Comparison of ENCODE assay signal across 19 mouse cellular contexts in genomic region chr15:102461430-102462075, GRCm38 (mm10). TPM values are rescaled to one million over a fixed set of nuclear protein-coding genes. Genes with fewer than 3 reads are reported as not detected.
DNase-seq lines count a peak whose midpoint lies in the region; ATAC-seq lines count a peak whose summit lies in the region.
"Had no signal": no experiment of that assay in that cellular context is flagged by ENCODE, and none has a peak within 500 bp of the region (broad histone marks: within the 10 kb centered on the region; RNA-seq: fewer than 3 reads in every experiment).

No protein-coding gene starts in this region.

- 0 out of 2 replicates have a peak overlapping the region, but pooled peaks have one; percentile 23 for H3K27ac ChIP-seq in limb, embryonic 12.5 days
- H3K27ac ChIP-seq in limb, embryonic 10.5 days = no peak overlapping the region
- no peak overlapping the region for H3K27ac ChIP-seq in intestine, embryonic 15.5 days
- no peak overlapping the region for H3K27ac ChIP-seq in stomach, embryonic 14.5 days (ENCODE audit: low read length)
- H3K27ac ChIP-seq: forebrain, embryonic 10.5 days; hindbrain, embryonic 15.5 days; kidney, postnatal 0 days; limb, embryonic 15.5 days had no signal

- peak overlapping the region; percentile 76 for H3K4me3 ChIP-seq in erythroblast, embryonic 14.5 days (replicated peaks)
- no peak overlapping the region for H3K4me3 ChIP-seq in limb, embryonic 12.5 days (replicated peaks)
- H3K4me3 ChIP-seq in limb, embryonic 10.5 days = no peak overlapping the region; the same call in 1 of the 2 replicates
- H3K4me3 ChIP-seq in intestine, embryonic 15.5 days (replicated peaks) = no peak overlapping the region
- no peak overlapping the region for H3K4me3 ChIP-seq in stomach, embryonic 14.5 days (ENCODE audit: low read depth, low read length)
- H3K4me3 ChIP-seq: hindbrain, embryonic 15.5 days; limb, embryonic 15.5 days had no signal

- no peaks in the 10 kb centered on the region for H3K27me3 ChIP-seq in erythroblast, embryonic 14.5 days (ENCODE audit: control insufficient read depth)
- H3K27me3 ChIP-seq in limb, embryonic 12.5 days = no peaks in the 10 kb centered on the region
- no peaks in the 10 kb centered on the region for H3K27me3 ChIP-seq in limb, embryonic 10.5 days (ENCODE audit: low read depth, poor library complexity, severe bottlenecking)
- H3K27me3 ChIP-seq in intestine, embryonic 15.5 days (replicated peaks) = no peaks in the 10 kb centered on the region
- H3K27me3 ChIP-seq in stomach, embryonic 14.5 days (ENCODE audit: control insufficient read depth, insufficient read depth, low read length) = no peaks in the 10 kb centered on the region
- H3K27me3 ChIP-seq: hindbrain, embryonic 15.5 days; limb, embryonic 15.5 days; Patski had no signal

- H3K4me1 ChIP-seq in erythroblast, embryonic 14.5 days (ENCODE audit: control insufficient read depth) = peaks cover 56% of the 10 kb centered on the region
- peaks cover 9% of the 10 kb centered on the region; the same call in 1 of the 2 replicates for H3K4me1 ChIP-seq in limb, embryonic 12.5 days (replicated peaks)
- H3K4me1 ChIP-seq in limb, embryonic 10.5 days = peaks cover 24% of the 10 kb centered on the region
- H3K4me1 ChIP-seq in intestine, embryonic 15.5 days (replicated peaks) = peaks cover 12% of the 10 kb centered on the region
- H3K4me1 ChIP-seq in stomach, embryonic 14.5 days (ENCODE audit: control insufficient read depth, insufficient read depth, low read length) = 0 out of 2 replicates have a peak, but pooled peaks cover 4% of the 10 kb centered on the region

- H3K36me3 ChIP-seq in erythroblast, embryonic 14.5 days (ENCODE audit: control insufficient read depth) = peaks cover 52% of the 10 kb centered on the region
- peaks cover 7% of the 10 kb centered on the region; the same call in 1 of the 2 replicates for H3K36me3 ChIP-seq in limb, embryonic 12.5 days
- peaks cover 11% of the 10 kb centered on the region for H3K36me3 ChIP-seq in limb, embryonic 10.5 days
- H3K36me3 ChIP-seq in intestine, embryonic 15.5 days = 0 out of 2 replicates have a peak, but pooled peaks cover 2% of the 10 kb centered on the region
- H3K36me3 ChIP-seq in stomach, embryonic 14.5 days (ENCODE audit: control insufficient read depth, insufficient read depth, low read length) = no peaks in the 10 kb centered on the region

- 82% methylated on average over 9 of the region's 9 CpGs for WGBS in limb, embryonic 12.5 days
- WGBS in limb, embryonic 10.5 days = 79% methylated on average over 9 of the region's 9 CpGs
- WGBS in intestine, embryonic 15.5 days = 77% methylated on average over 9 of the region's 9 CpGs
- 71% methylated on average over 9 of the region's 9 CpGs for WGBS in stomach, embryonic 14.5 days

- no peaks in the 10 kb centered on the region for H3K9me3 ChIP-seq in erythroblast, embryonic 14.5 days (ENCODE audit: control insufficient read depth, low read length)
- H3K9me3 ChIP-seq in limb, embryonic 12.5 days = no peaks in the 10 kb centered on the region
- H3K9me3 ChIP-seq in limb, embryonic 10.5 days (replicated peaks) = no peaks in the 10 kb centered on the region
- no peaks in the 10 kb centered on the region for H3K9me3 ChIP-seq in intestine, embryonic 15.5 days
- no peaks in the 10 kb centered on the region for H3K9me3 ChIP-seq in stomach, embryonic 14.5 days (ENCODE audit: control insufficient read depth, low read depth, low read length)
- H3K9me3 ChIP-seq: forebrain, embryonic 10.5 days; hindbrain, embryonic 15.5 days; limb, embryonic 15.5 days had no signal

- no peak overlapping the region for H3K4me2 ChIP-seq in limb, embryonic 12.5 days
- peak overlapping the region; percentile 57; the same call in 1 of the 2 replicates for H3K4me2 ChIP-seq in intestine, embryonic 15.5 days (replicated peaks)
- 0 out of 2 replicates have a peak overlapping the region, but pooled peaks have one; percentile 55 for H3K4me2 ChIP-seq in stomach, embryonic 14.5 days (replicated peaks; ENCODE audit: low read depth, low read length)
- H3K4me2 ChIP-seq: hindbrain, embryonic 15.5 days; limb, embryonic 15.5 days had no signal

- no peak for DNase-seq in limb, embryonic 10.5 days (ENCODE audit: low spot score)
- no peak for DNase-seq in ovary, postnatal 10 days (ENCODE audit: low spot score)
- no peak for DNase-seq in right cerebral cortex, postnatal 36 days (ENCODE audit: low spot score in 2 of 2)
- DNase-seq: adrenal gland, adult 8-10 months; cerebellum, adult 11 months; gastrocnemius, postnatal 10 days; layer of hippocampus, postnatal 36 days; lung, postnatal 4 days; thymus, postnatal 14 days had no signal

- H3K9ac ChIP-seq in limb, embryonic 12.5 days (replicated peaks) = no peak overlapping the region
- H3K9ac ChIP-seq in intestine, embryonic 15.5 days = no peak overlapping the region
- no peak overlapping the region for H3K9ac ChIP-seq in stomach, embryonic 14.5 days (replicated peaks; ENCODE audit: low read depth, low read length)
- H3K9ac ChIP-seq: hindbrain, embryonic 15.5 days; limb, embryonic 15.5 days had no signal

- no peak for ATAC-seq in erythroblast, adult 5-6 weeks (replicated peaks; ENCODE audit: low FRiP score, poor library complexity, severe bottlenecking)
- no peak for ATAC-seq in limb, embryonic 12.5 days (ENCODE audit: insufficient number of reproducible peaks, insufficient read depth, low FRiP score, low TSS enrichment, low read depth)
- no peak for ATAC-seq in intestine, embryonic 15.5 days
- ATAC-seq in stomach, embryonic 14.5 days (ENCODE audit: insufficient number of reproducible peaks, insufficient read depth, low FRiP score, low read depth) = no peak
- ATAC-seq: Patski had no signal

RNA-seq across cellular contexts. Expression of gene Prr13, which starts 2.7 kb away (rescaled TPM):
- 28.4 and 73.8 TPM in 2 replicates for polyA plus RNA-seq in erythroblast, embryonic 14.5 days (2012)
- total RNA-seq in erythroblast, adult 5-6 weeks (2015; ENCODE audit: low replicate concordance) = 70.9 and 84.4 TPM in 2 replicates
- total RNA-seq in erythroblast, adult 5-6 weeks (2017; ENCODE audit: low replicate concordance) = 37.6 and 64.5 TPM in 2 replicates
- 66.1 and 68.1 TPM in 2 replicates for polyA plus RNA-seq in limb, embryonic 12.5 days (2016; fragmentation: Nextera tagmentation; extraction: Ambion mirVana)
- 57.6 and 60.5 TPM in 2 replicates for polyA plus RNA-seq in limb, embryonic 10.5 days (2016; fragmentation: Nextera tagmentation; extraction: Ambion mirVana)
- 140 and 141 TPM in 2 replicates for polyA plus RNA-seq in intestine, embryonic 15.5 days (2015; fragmentation: Nextera tagmentation; extraction: Ambion mirVana)
- 132 and 138 TPM in 2 replicates for polyA plus RNA-seq in stomach, embryonic 14.5 days (2014; fragmentation: Nextera tagmentation; extraction: Ambion mirVana)

RNA-seq across cellular contexts. Expression of gene Pcbp2, which starts 8.8 kb away (rescaled TPM):
- polyA plus RNA-seq in erythroblast, embryonic 14.5 days (2012) = 31.3 and 62.4 TPM in 2 replicates
- 252 and 321 TPM in 2 replicates for total RNA-seq in erythroblast, adult 5-6 weeks (2015; ENCODE audit: low replicate concordance)
- 85.4 and 91.0 TPM in 2 replicates for total RNA-seq in erythroblast, adult 5-6 weeks (2017; ENCODE audit: low replicate concordance)
- 230 and 239 TPM in 2 replicates for polyA plus RNA-seq in limb, embryonic 12.5 days (2016; fragmentation: Nextera tagmentation; extraction: Ambion mirVana)
- 230 and 235 TPM in 2 replicates for polyA plus RNA-seq in limb, embryonic 10.5 days (2016; fragmentation: Nextera tagmentation; extraction: Ambion mirVana)
- 178 and 182 TPM in 2 replicates for polyA plus RNA-seq in intestine, embryonic 15.5 days (2015; fragmentation: Nextera tagmentation; extraction: Ambion mirVana)
- polyA plus RNA-seq in stomach, embryonic 14.5 days (2014; fragmentation: Nextera tagmentation; extraction: Ambion mirVana) = 298 and 302 TPM in 2 replicates

RNA-seq across cellular contexts. Expression of gene Amhr2, which starts 16.4 kb away (rescaled TPM):
- 0.03 and 0.08 TPM in 2 replicates for polyA plus RNA-seq in erythroblast, embryonic 14.5 days (2012)
- not detected in 2 replicates for total RNA-seq in erythroblast, adult 5-6 weeks (2015; ENCODE audit: low replicate concordance)
- total RNA-seq in erythroblast, adult 5-6 weeks (2017; ENCODE audit: low replicate concordance) = not detected in 2 replicates
- polyA plus RNA-seq in limb, embryonic 12.5 days (2016; fragmentation: Nextera tagmentation; extraction: Ambion mirVana) = 0.48 TPM in 1 of 2 replicates, not detected in the other
- 0.15 TPM in 1 of 2 replicates, not detected in the other for polyA plus RNA-seq in limb, embryonic 10.5 days (2016; fragmentation: Nextera tagmentation; extraction: Ambion mirVana)
- 0.54 and 1.2 TPM in 2 replicates for polyA plus RNA-seq in intestine, embryonic 15.5 days (2015; fragmentation: Nextera tagmentation; extraction: Ambion mirVana)
- 0.94 and 1.2 TPM in 2 replicates for polyA plus RNA-seq in stomach, embryonic 14.5 days (2014; fragmentation: Nextera tagmentation; extraction: Ambion mirVana)
- polyA plus RNA-seq: Patski had no signal

RNA-seq across cellular contexts. Expression of gene Gm10337, which starts 42.0 kb away (rescaled TPM):
- not detected in 2 replicates for polyA plus RNA-seq in erythroblast, embryonic 14.5 days (2012)
- total RNA-seq in erythroblast, adult 5-6 weeks (2015; ENCODE audit: low replicate concordance) = not detected in 2 replicates
- not detected in 2 replicates for total RNA-seq in erythroblast, adult 5-6 weeks (2017; ENCODE audit: low replicate concordance)
- not detected in 2 replicates for polyA plus RNA-seq in limb, embryonic 12.5 days (2016; fragmentation: Nextera tagmentation; extraction: Ambion mirVana)
- 3.8 and 4.8 TPM in 2 replicates for polyA plus RNA-seq in limb, embryonic 10.5 days (2016; fragmentation: Nextera tagmentation; extraction: Ambion mirVana)
- polyA plus RNA-seq in intestine, embryonic 15.5 days (2015; fragmentation: Nextera tagmentation; extraction: Ambion mirVana) = 5.4 TPM in 1 of 2 replicates, not detected in the other
- 4.5 and 7.0 TPM in 2 replicates for polyA plus RNA-seq in stomach, embryonic 14.5 days (2014; fragmentation: Nextera tagmentation; extraction: Ambion mirVana)
- total RNA-seq: gastrocnemius, postnatal 10 days; layer of hippocampus, postnatal 36 days had no signal
- polyA plus RNA-seq: forebrain, embryonic 10.5 days had no signal

RNA-seq across cellular contexts. Expression of gene Map3k12, which starts 55.3 kb away (rescaled TPM):
- 0.01 TPM in 2 replicates for polyA plus RNA-seq in erythroblast, embryonic 14.5 days (2012)
- total RNA-seq in erythroblast, adult 5-6 weeks (2015; ENCODE audit: low replicate concordance) = not detected in 2 replicates
- 0.34 and 1.1 TPM in 2 replicates for total RNA-seq in erythroblast, adult 5-6 weeks (2017; ENCODE audit: low replicate concordance)
- polyA plus RNA-seq in limb, embryonic 12.5 days (2016; fragmentation: Nextera tagmentation; extraction: Ambion mirVana) = 23.8 and 26.6 TPM in 2 replicates
- polyA plus RNA-seq in limb, embryonic 10.5 days (2016; fragmentation: Nextera tagmentation; extraction: Ambion mirVana) = 23.8 and 27.7 TPM in 2 replicates
- polyA plus RNA-seq in intestine, embryonic 15.5 days (2015; fragmentation: Nextera tagmentation; extraction: Ambion mirVana) = 10.8 and 11.0 TPM in 2 replicates
- 18.6 and 20.0 TPM in 2 replicates for polyA plus RNA-seq in stomach, embryonic 14.5 days (2014; fragmentation: Nextera tagmentation; extraction: Ambion mirVana)
